Mouse (Mus musculus) lung, adult 2 months (tissue): Measurements from ENCODE around the gene Il20. TPM values are rescaled to one million over a fixed set of nuclear protein-coding genes. Genes with fewer than 3 reads are reported as not detected.

Experiments
- DNase-seq: peaks from one replicate; pipeline ENCODE4 v3.0.0; 2022
- H3K4me1 ChIP-seq: fragments of 200-500 bp; 2 replicates; pipeline ENCODE4 v1.6.1; 2011; ENCODE audit warnings: low read length; ENCODE audit not compliant: control insufficient read depth, insufficient read depth
- H3K4me3 ChIP-seq: fragments of 200-500 bp; replicated peaks from 2 replicates; pipeline ENCODE3; 2011; ENCODE audit warnings: low read depth, mild to moderate bottlenecking, control low read depth, low read length; ENCODE audit errors: extremely low read depth
- CTCF ChIP-seq: fragments of 200-500 bp; IDR thresholded peaks from 2 replicates; pipeline ENCODE4 v1.5.1; 2011; ENCODE audit warnings: mild to moderate bottlenecking, low read length, control low read depth; ENCODE audit not compliant: insufficient read depth
- POLR2A ChIP-seq: fragments of 200-500 bp; IDR thresholded peaks from 2 replicates; pipeline ENCODE4 v1.6.1; 2011; ENCODE audit warnings: low read depth, mild to moderate bottlenecking, control low read depth, low read length, borderline replicate concordance; ENCODE audit errors: extremely low read depth
- WGBS: fragments of 180-500 bp; shearing (Covaris S2); methylation state at CpG from one replicate; pipeline ENCODE4 v1.1.7; 2018; 5-methylcytosine and 5-hydroxymethylcytosine counted together
- polyA plus RNA-seq: library from polyadenylated mRNA; depleted of rRNA; stranded (reverse); fragments of >200 nt; gene quantifications from 2 replicates; pipeline ENCODE4 v1.2.3, GENCODE M21; 2012

The Il20 gene
- polyA plus RNA-seq, 1 experiment: not detected

- no peaks in the 10 kb centered on the region for H3K4me1 ChIP-seq
- DNase-seq: no peak
- TF ChIP-seq POLR2A: no peak
- no peak for TF ChIP-seq CTCF
- H3K4me3 ChIP-seq: no peak overlapping the region
- WGBS: 61% methylated on average over 7 of the region's 7 CpGs
Observed at GRCm38 (mm10) chr1:130902505-130902904, 8.7 kb downstream of the Il20 start.

GRCm38 (mm10) chr1:130894468-130894867, 16.8 kb downstream of the Il20 start:
- no peak for DNase-seq
- Histone ChIP-seq H3K4me1 (no peaks in the 10 kb centered on the region), H3K4me3 (no peak overlapping the region)
- TF ChIP-seq CTCF (no peak), POLR2A (no peak)
- 76% methylated on average over 6 of the region's 6 CpGs for WGBS

GRCm38 (mm10) chr1:130893329-130894040, 17.8 kb downstream of the Il20 start:
- no peak for DNase-seq
- Histone ChIP-seq H3K4me3 (no peak overlapping the region), H3K4me1 (no peaks in the 10 kb centered on the region)
- TF ChIP-seq CTCF (no peak), POLR2A (no peak)
- 62% methylated on average over 9 of the region's 9 CpGs for WGBS

GRCm38 (mm10) chr1:130892446-130892845, 18.8 kb downstream of the Il20 start:
- Histone ChIP-seq H3K4me3 (no peak overlapping the region), H3K4me1 (no peaks in the 10 kb centered on the region)
- WGBS: 33% methylated on average over 1 of the region's 1 CpGs
- DNase-seq: no peak
- no peak for TF ChIP-seq POLR2A
- TF ChIP-seq CTCF: no peak

DNA sequence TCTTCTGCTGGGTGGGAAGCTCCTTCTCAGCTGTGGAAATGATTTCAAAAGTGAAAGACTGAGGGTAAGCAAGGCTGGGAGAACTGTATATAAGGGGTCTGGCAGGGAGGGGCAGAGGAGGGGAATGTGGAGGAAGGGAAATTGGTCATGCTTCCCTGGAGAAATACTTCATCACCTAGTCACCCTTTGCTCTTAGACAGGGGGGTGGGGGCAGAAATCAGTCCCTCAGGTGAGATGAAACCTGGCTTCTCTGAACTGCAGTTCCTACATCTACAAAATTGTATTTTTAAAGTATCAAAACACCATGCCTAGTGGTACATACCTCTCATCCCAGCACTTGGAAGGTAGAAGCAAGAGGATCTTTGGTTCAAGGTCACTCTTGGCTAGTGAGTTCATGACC, 23.9 kb downstream of the Il20 start, which contains the start of gene Il24:
Gene Il24, minus strand, starts transcription at position 101 of the 400 bp plus-strand sequence.
- Histone ChIP-seq H3K4me3 (no peak within 1 kb of the TSS), H3K4me1 (no peaks in the 10 kb centered on the region)
- no peak for DNase-seq
- TF ChIP-seq CTCF (no peak), POLR2A (no peak)

GRCm38 (mm10) chr1:130883146-130883545, 28.1 kb downstream of the Il20 start:
- DNase-seq: no peak
- Histone ChIP-seq H3K4me3 (no peak overlapping the region), H3K4me1 (no peaks in the 10 kb centered on the region)
- TF ChIP-seq CTCF: no peak
- no peak for TF ChIP-seq POLR2A
- 79% methylated on average over 4 of the region's 4 CpGs for WGBS

GRCm38 (mm10) chr1:130879927-130880326, 31.3 kb downstream of the Il20 start:
- WGBS: 82% methylated on average over 7 of the region's 7 CpGs
- no peak for DNase-seq
- H3K4me3 ChIP-seq: no peak overlapping the region
- TF ChIP-seq POLR2A (no peak), CTCF (no peak)
- H3K4me1 ChIP-seq: no peaks in the 10 kb centered on the region

DNA sequence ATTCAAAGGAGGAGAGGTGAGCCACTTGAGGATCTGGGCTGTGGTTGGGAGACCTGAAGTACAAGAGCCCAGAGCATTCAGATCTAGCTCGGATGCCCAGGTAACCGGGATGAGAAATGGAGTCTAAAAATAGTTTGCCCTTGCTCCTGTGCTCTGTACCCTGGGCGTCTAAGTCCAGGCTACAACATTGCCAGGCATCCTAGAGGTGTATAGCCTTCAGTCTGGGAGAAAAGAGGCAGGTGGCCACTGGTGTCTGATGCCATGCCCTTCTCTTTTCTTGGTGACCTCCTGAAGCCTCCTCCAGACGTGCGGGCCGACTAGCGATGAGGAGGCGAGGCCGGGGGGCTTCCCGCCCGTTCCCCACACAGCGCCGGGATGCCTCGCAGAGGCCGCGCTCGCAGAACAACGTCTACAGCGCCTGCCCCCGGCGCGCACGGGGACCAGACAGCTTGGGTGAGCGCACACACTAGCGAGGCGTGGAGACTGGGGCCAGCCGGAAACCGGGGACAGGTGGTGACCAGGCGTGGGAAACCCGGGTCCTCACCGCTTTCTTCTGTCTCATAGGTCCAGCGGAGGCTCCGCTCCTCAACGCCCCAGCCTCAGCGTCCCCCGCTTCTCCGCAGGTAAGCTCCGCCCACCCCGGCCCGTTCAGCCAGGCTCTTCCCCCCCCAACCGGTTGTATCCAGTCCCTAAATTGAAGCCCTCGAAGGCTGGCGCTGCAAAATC, 33.2 kb downstream of the Il20 start:
- Histone ChIP-seq H3K4me3 (no peak overlapping the region), H3K4me1 (no peaks in the 10 kb centered on the region)
- TF ChIP-seq POLR2A: no peak
- no peak for TF ChIP-seq CTCF
- 2% methylated on average over 41 of the region's 43 CpGs for WGBS
- peak; percentile 14 for DNase-seq

- DNase-seq: no peak
- TF ChIP-seq POLR2A: no peak
- peak; percentile 29; the same call in 1 of the 2 replicates for TF ChIP-seq CTCF
- no peaks in the 10 kb centered on the region for H3K4me1 ChIP-seq
- no peak overlapping the region for H3K4me3 ChIP-seq
- WGBS: 20% methylated on average over 3 of the region's 3 CpGs
Observed at GRCm38 (mm10) chr1:130876931-130877509, 34.2 kb downstream of the Il20 start.
